Mouse (Mus musculus) T-cell, adult 66 days (primary cell): ENCODE results near the gene Serpina6. TPM values are rescaled to one million over a fixed set of nuclear protein-coding genes. Genes with fewer than 3 reads are reported as not detected.

Experiments
- total RNA-seq, 2 experiments: library from RNA; stranded (reverse); gene quantifications; 3 replicates in 1 of 2; 4 replicates in 1 of 2; pipeline ENCODE4 v1.2.4; 2023

Serpina6 gene
- total RNA-seq: not detected

DNA sequence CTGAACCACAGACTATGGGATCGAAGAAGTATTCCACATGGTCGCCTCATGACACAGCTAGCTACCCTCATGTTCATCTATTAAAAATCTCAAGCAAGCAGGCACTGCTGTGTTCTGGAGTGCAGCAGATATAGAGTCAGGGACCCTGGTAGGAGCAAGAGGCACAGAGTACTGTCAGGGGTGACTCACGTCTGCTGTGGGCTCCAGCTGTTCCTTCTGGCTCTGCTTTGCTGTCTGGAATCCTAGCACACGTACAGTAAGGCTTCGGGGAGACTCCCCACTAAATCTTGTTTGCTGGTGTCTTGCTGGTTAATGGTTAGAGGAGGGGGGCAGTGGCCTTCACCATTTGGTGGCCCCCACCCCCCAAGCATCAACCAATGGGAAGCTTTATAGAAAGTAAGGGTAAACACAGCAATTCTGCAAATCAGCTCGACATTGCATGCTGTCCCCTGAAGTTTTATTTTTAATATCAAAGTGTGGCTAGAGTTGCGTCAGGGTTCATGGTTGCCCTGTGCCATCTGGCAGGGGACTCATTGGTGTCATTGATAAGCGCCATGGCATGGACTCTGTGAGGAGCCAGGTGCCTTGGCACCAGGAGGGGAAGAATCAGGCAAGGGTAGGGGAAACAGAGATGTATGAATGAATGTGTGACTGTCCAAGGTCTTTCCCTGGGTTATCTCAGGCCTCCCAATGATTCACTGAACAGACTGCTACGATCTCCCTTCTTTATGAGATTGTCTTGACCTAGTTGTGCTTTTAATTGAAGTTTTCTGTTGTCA is at the start of gene Serpina6:
TSS of gene Serpina6 (minus strand) at position 365 of the 779 bp plus-strand sequence.

DNA sequence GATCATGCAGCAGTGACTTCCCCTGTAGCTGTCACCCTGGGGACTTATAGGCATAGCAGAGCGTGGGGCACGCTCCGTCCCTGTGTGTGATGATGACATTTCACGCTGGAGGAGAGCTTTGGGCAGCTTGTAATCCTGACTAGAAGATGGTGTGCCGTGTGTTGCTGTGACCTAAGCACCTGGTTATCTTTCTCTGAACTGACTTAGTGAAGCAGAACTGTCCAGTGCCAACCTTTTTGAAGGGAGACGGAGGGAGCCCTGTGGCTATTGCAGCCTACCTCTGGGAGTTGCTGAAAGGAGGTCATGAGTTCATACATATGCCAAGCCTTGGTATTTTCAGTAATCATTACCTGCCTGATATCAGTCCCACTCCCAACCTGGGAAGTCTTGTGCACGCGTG is 38.4 kb upstream of the Serpina6 start, which contains the start of gene Serpina1f:
TSS of gene Serpina1f (minus strand) at position 101 of the 400 bp plus-strand sequence.

DNA sequence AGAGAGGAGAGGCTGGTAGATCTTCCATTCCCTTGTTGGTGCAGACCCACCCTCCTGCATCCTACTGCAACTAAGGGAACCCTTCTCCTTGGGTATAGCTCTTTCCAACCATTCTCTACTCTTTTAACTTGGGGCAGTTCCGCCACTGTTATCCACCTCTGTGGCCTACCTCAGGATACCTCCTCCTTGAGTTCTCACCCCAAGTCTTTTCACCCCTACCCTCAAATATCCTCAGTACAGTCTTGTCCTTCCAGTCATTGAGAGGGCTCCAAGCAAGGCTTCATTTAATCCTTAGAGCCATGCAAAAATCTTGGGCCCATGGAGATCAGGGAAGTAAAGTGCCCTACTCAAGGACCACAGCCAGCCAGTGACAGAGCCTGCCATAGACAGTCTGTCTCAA is 19.0 kb upstream of the Serpina6 start, which contains the start of gene Serpina16:
TSS of gene Serpina16 (minus strand) at position 101 of the 400 bp plus-strand sequence.

DNA sequence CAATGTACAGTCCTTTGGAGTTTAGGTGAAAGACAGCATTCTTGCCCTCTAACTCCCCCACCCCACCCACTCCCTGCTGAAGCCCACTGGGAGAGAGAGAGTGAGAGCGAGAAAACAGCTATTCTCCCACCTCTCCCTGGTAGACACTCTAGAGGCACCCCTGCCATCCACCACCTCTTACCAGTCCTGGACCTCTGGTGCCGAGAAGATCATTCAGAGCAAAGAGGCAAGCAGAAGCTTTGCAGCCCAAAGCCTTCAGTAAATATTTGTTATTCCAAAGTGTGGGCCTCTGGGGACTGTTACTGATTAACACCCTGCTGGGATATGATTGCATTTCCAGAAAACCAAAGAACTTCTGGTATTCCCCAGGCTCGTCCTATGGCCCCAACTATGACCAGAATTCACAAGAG is 25.8 kb downstream of the Serpina6 start, which contains the start of gene Serpina10:
TSS of gene Serpina10 (minus strand) at position 242 of the 410 bp plus-strand sequence.

Other genes with a start within 250 kb of the Serpina6 start
- gene 9330161L09Rik, start 249.4 kb downstream of the Serpina6 start, total RNA-seq: 10 to 100 TPM; 10.1 to 17.3 TPM
- 100 to 1,000 TPM; 210 to 220 TPM for gene Ddx24, start 231.4 kb downstream of the Serpina6 start, total RNA-seq
- 100 to 1,000 TPM; 181 to 182 TPM for gene Ifi27, start 223.0 kb downstream of the Serpina6 start, total RNA-seq
- gene Ifi27l2a, start 213.5 kb downstream of the Serpina6 start, total RNA-seq: 100 to 1,000 TPM; 221 to 302 TPM
- gene Ifi27l2b, start 200.0 kb downstream of the Serpina6 start, total RNA-seq: not detected
- gene Ppp4r4, start 124.9 kb downstream of the Serpina6 start, total RNA-seq: under 1 TPM in 1 of 2 experiments, not detected in 1; 0.32 TPM
- not detected for gene Serpina10, start 25.8 kb downstream of the Serpina6 start, total RNA-seq
- not detected for gene Serpina16, start 18.9 kb upstream of the Serpina6 start, total RNA-seq
- not detected for gene Serpina1f, start 38.3 kb upstream of the Serpina6 start, total RNA-seq
- not detected for gene Serpina1d, start 116.4 kb upstream of the Serpina6 start, total RNA-seq
- gene Serpina1b, start 173.2 kb upstream of the Serpina6 start, total RNA-seq: not detected
- gene Serpina1a, start 206.3 kb upstream of the Serpina6 start, total RNA-seq: not detected
- gene Serpina1c, start 247.7 kb upstream of the Serpina6 start, total RNA-seq: not detected